Mouse (Mus musculus) liver, postnatal 0 days (tissue): ENCODE results near the gene Slc7a7. TPM values are rescaled to one million over a fixed set of nuclear protein-coding genes. Genes with fewer than 3 reads are reported as not detected.

Experiments used
- ATAC-seq: fragments of 200-750 bp; cut with Nextera tagmentation; 2 replicates; pipeline ENCODE4 v1.8.0; 2017; ENCODE audit warnings: mild to moderate bottlenecking, moderate library complexity
- DNase-seq: peaks from one replicate; pipeline ENCODE4 v3.0.0-alpha.2; 2016
- H3K27ac ChIP-seq: fragments of 300-500 bp; sonication (generic); 2 replicates; pipeline ENCODE4 v1.5.1; 2014; ENCODE audit warnings: antibody characterized with exemption, moderate library complexity, mild to moderate bottlenecking, low read depth
- H3K27me3 ChIP-seq: fragments of 300-500 bp; sonication (generic); 2 replicates; pipeline ENCODE4 v1.6.1; 2014; ENCODE audit warnings: low read length, control low read depth, mixed read lengths; ENCODE audit not compliant: insufficient read depth
- H3K36me3 ChIP-seq: fragments of 300-500 bp; sonication (generic); replicated peaks from 2 replicates; pipeline ENCODE4 v1.6.1; 2014; ENCODE audit warnings: mild to moderate bottlenecking, control low read depth, low read length, moderate library complexity, mixed read lengths; ENCODE audit not compliant: insufficient read depth
- H3K4me1 ChIP-seq: fragments of 300-500 bp; sonication (generic); 2 replicates; pipeline ENCODE4 v1.6.1; 2014; ENCODE audit warnings: antibody characterized with exemption, mild to moderate bottlenecking, control low read depth; ENCODE audit not compliant: insufficient read depth
- H3K4me2 ChIP-seq: fragments of 300-500 bp; sonication (generic); 2 replicates; pipeline ENCODE4 v1.6.1; 2014; ENCODE audit warnings: low read depth, mild to moderate bottlenecking, low read length, moderate library complexity, mixed read lengths
- H3K4me3 ChIP-seq: fragments of 300-500 bp; sonication (generic); 2 replicates; pipeline ENCODE4 v1.5.1; 2014; ENCODE audit warnings: low read depth, low read length
- H3K9ac ChIP-seq: fragments of 300-500 bp; sonication (generic); replicated peaks from 2 replicates; pipeline ENCODE4 v1.6.1; 2014; ENCODE audit warnings: mild to moderate bottlenecking, moderate library complexity
- H3K9me3 ChIP-seq: fragments of 300-500 bp; sonication (generic); 2 replicates; pipeline ENCODE4 v1.6.1; 2016; ENCODE audit warnings: mild to moderate bottlenecking, control low read depth, low read length, mixed read lengths
- CTCF ChIP-seq: sonication (generic); IDR thresholded peaks from 2 replicates; pipeline ENCODE4 v1.5.1; 2016; ENCODE audit warnings: antibody characterized with exemption, low read depth
- EP300 ChIP-seq: IDR thresholded peaks from 2 replicates; pipeline ENCODE4 v1.6.1; 2016; ENCODE audit warnings: antibody characterized with exemption, low read depth, mild to moderate bottlenecking
- whole genome bisulfite sequencing: fragments of 180-500 bp; shearing (Covaris S2); extraction: QIAGEN DNeasy Blood & Tissue Kit; methylation state at CpG from one replicate; pipeline ENCODE4 v1.1.7; 2014; ENCODE audit not compliant: insufficient replicate concordance; 5-methylcytosine and 5-hydroxymethylcytosine counted together
- polyA plus RNA-seq: library from polyadenylated mRNA; unstranded; fragments of >200 nt; fragmentation: Nextera tagmentation; extraction: Ambion mirVana; gene quantifications from 2 replicates; pipeline ENCODE4 v1.2.1, GENCODE M21; 2015

Gene Slc7a7
- polyA plus RNA-seq, 1 experiment from 2014 or later = 5.1 TPM

GRCm38 (mm10) chr14:54415241-54416020, 2.1 kb downstream of the Slc7a7 start:
- Histone ChIP-seq H3K36me3 (no peaks in the 10 kb centered on the region), H3K4me1 (peaks cover 32% of the 10 kb centered on the region), H3K27ac (no peak overlapping the region), H3K27me3 (no peaks in the 10 kb centered on the region), H3K4me3 (no peak overlapping the region), H3K4me2 (no peak overlapping the region), H3K9ac (no peak overlapping the region), H3K9me3 (no peaks in the 10 kb centered on the region)
- WGBS = 40% methylated on average over 13 of the region's 13 CpGs
- TF ChIP-seq EP300 (no peak), CTCF (no peak)
- no peak for ATAC-seq
- no peak for DNase-seq

- 20% methylated on average over 18 of the region's 18 CpGs for whole genome bisulfite sequencing
- Histone ChIP-seq H3K9ac (peak overlapping the region; percentile 26; the same call in 1 of the 2 replicates), H3K27me3 (no peaks in the 10 kb centered on the region), H3K4me3 (peak overlapping the region; percentile 29), H3K4me1 (peaks cover 42% of the 10 kb centered on the region), H3K4me2 (peak overlapping the region; percentile 66), H3K9me3 (no peaks in the 10 kb centered on the region), H3K36me3 (no peaks in the 10 kb centered on the region), H3K27ac (peak overlapping the region; percentile 17; the same call in 1 of the 2 replicates)
- TF ChIP-seq EP300 (no peak), CTCF (no peak)
- ATAC-seq (peak; percentile 32; the same call in 1 of the 2 replicates), DNase-seq (no peak)
Measured at GRCm38 (mm10) chr14:54413877-54414700, 3.5 kb downstream of the Slc7a7 start.

GRCm38 (mm10) chr14:54412629-54413170, 4.9 kb downstream of the Slc7a7 start:
- DNase-seq (peak; percentile 58), ATAC-seq (no peak)
- peak overlapping the region; percentile 66; the same call in 1 of the 2 replicates for H3K4me2 ChIP-seq
- H3K4me1 ChIP-seq = peaks cover 42% of the 10 kb centered on the region
- H3K27ac ChIP-seq = no peak overlapping the region; the same call in 1 of the 2 replicates
- H3K9me3 ChIP-seq = no peaks in the 10 kb centered on the region
- H3K4me3 ChIP-seq = no peak overlapping the region
- no peak for TF ChIP-seq EP300
- peak; percentile 94 for TF ChIP-seq CTCF
- H3K9ac ChIP-seq = no peak overlapping the region; the same call in 1 of the 2 replicates
- H3K27me3 ChIP-seq = no peaks in the 10 kb centered on the region
- peaks cover 4% of the 10 kb centered on the region; the same call in 1 of the 2 replicates for H3K36me3 ChIP-seq
- 63% methylated on average over 2 of the region's 2 CpGs for WGBS

- Histone ChIP-seq H3K36me3 (peaks cover 4% of the 10 kb centered on the region; the same call in 1 of the 2 replicates), H3K9me3 (no peaks in the 10 kb centered on the region), H3K27me3 (no peaks in the 10 kb centered on the region), H3K4me1 (peaks cover 38% of the 10 kb centered on the region), H3K27ac (no peak overlapping the region), H3K9ac (no peak overlapping the region), H3K4me2 (no peak overlapping the region), H3K4me3 (no peak overlapping the region)
- WGBS = 62% methylated on average over 9 of the region's 9 CpGs
- no peak for ATAC-seq
- no peak for DNase-seq
- TF ChIP-seq CTCF = no peak
- TF ChIP-seq EP300 = no peak
Measured at GRCm38 (mm10) chr14:54412000-54412576, 5.5 kb downstream of the Slc7a7 start.

- H3K27me3 ChIP-seq = no peaks in the 10 kb centered on the region
- peak overlapping the region; percentile 60 for H3K4me2 ChIP-seq
- peak; percentile 15; the same call in 1 of the 2 replicates for TF ChIP-seq CTCF
- no peak for TF ChIP-seq EP300
- peak overlapping the region; percentile 46; the same call in 1 of the 2 replicates for H3K9ac ChIP-seq
- DNase-seq = no peak
- peak overlapping the region; percentile 82 for H3K27ac ChIP-seq
- 21% methylated on average over 17 of the region's 17 CpGs for WGBS
- H3K4me1 ChIP-seq = peaks cover 25% of the 10 kb centered on the region
- no peaks in the 10 kb centered on the region for H3K9me3 ChIP-seq
- H3K4me3 ChIP-seq = peak overlapping the region; percentile 4; the same call in 1 of the 2 replicates
- peaks cover 4% of the 10 kb centered on the region; the same call in 1 of the 2 replicates for H3K36me3 ChIP-seq
- peak; percentile 46 for ATAC-seq
Measured at GRCm38 (mm10) chr14:54409980-54410810, 7.4 kb downstream of the Slc7a7 start.
